Mouse (Mus musculus) lung, adult 2 months (tissue): ENCODE measurements at regions not wholly inside any gene's neighbourhood (a gene's known extent, or its start where the extent isn't known, plus 50 kb on each side); places are given as distances from the start of the nearest gene placed in this dataset.

Source experiments
- CTCF ChIP-seq: fragments of 200-500 bp; IDR thresholded peaks from 2 replicates; pipeline ENCODE4 v1.5.1; 2011; ENCODE audit warnings: mild to moderate bottlenecking, low read length, control low read depth; ENCODE audit not compliant: insufficient read depth
- POLR2A ChIP-seq: fragments of 200-500 bp; IDR thresholded peaks from 2 replicates; pipeline ENCODE4 v1.6.1; 2011; ENCODE audit warnings: low read depth, mild to moderate bottlenecking, control low read depth, low read length, borderline replicate concordance; ENCODE audit errors: extremely low read depth

DNA sequence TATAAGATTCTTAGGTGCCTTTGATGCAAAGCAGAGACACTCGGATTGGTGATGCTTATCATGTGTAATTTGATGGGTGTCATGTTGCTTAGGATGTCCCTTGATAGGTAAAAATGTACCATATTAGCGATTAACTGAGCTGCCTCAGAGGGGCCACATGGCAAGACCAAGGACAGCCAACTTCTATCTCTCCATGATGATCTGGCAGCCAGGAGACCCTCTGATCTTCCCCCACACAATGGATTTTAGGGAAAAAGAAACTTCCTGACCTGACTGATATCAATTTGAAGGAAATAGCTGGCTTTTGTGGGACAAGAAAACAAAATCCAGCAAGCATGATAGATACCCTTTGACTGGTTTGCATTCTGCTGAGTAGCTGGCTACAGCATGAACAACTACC lies 1308.9 kb upstream of the A1bg start:
- TF ChIP-seq CTCF, result no peak
- TF ChIP-seq POLR2A, result no peak
